Mouse (Mus musculus) liver, adult 10 weeks (tissue): ENCODE measurements around the gene Gm26566. TPM values are rescaled to one million over a fixed set of nuclear protein-coding genes. Genes with fewer than 3 reads are reported as not detected.

ENCODE experiments used
- polyA plus RNA-seq: library from polyadenylated mRNA; stranded (reverse); fragments of 350-450 nt; fragmentation: Illumina TruSeq; extraction: RNeasy Lipid Tissue Mini Kit (QIAGEN cat#74804); gene quantifications from one replicate; pipeline ENCODE4 v1.2.3, GENCODE M21; 2014; ENCODE audit warnings: low read depth, low replicate concordance

Gene Gm26566
- not detected for polyA plus RNA-seq

DNA sequence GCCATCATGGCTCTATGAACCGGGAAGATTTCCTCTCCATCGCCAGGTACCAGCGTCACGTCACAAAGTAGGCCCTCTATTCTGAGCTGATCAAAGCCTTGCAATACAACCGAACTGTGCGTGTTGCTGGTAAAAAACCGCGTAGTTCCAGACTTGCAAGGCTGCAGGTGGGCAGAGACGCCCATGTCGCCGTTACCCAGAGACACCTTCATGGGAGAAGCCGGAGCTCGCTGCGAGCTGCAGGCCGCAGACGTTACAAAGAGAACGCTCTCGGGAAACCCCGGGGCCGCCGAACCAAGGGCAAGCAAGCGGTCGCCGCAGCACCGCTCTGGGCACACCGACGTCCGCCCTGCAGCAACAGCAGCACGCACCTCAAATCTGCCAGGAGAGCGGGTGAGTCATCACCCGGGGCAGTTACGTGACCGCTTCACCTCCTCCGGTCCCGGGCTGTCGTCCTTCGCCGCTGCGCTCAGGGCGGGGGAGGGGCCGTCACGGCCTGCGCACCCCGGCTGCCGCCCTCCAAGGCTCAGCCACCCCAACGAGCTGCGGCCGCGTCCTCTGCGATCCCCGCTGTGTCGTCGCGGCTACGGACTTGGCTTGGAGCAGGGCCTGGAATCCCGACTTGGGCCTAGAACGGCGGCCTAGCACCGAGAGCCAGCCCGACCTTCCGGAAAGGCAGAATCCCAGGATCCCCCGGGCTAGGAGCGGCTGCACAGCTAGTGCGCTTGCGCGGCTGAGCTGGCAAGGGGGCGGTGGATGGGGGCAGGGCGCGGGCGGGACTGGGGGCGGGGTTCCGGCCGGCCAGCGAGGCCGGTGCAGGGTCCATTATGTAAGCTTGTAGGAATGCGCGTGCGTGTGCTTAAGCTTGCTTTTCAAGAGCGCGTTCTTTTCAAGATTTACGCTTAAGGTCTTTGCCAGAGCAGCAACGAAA is at the start of gene Gm26566, which contains the start of gene Klhl9:
Gene Gm26566 (plus strand): TSS at position 15 of the 931 bp plus-strand sequence.
Gene Klhl9 (minus strand): TSS at position 675 of the 931 bp plus-strand sequence.

GRCm38 (mm10) chr4:88676824-88677223 is 44.8 kb upstream of the Gm26566 start, which contains the start of gene Ifna16:
Ifna16 (minus strand) TSS chr4:88676924.

DNA sequence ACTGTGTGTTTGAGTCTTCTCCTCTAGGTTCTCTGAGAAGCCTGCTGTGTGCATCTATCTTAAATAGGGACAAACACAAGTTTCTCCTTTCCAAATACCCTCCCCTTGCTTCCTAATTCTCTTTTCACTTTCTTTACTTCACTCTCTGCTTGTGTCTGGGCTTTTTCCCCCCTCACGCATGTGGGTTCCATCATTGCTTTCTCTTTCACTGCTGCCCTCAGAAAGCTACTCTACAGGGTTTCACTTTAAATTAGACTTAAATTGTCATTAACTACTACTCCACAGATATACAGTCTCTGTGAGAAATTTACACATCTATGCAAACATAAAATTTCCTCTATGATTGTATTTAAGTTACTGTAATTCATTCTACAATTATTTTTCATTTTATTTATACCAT is 37.8 kb upstream of the Gm26566 start, which contains the start of gene Ifna2:
Gene Ifna2 (minus strand): TSS at position 101 of the 400 bp plus-strand sequence.

GRCm38 (mm10) chr4:88691259-88691658 is 30.3 kb upstream of the Gm26566 start, which contains the start of gene Ifnab:
Ifnab (minus strand) TSS chr4:88691359.

GRCm38 (mm10) chr4:88754818-88755340 is 33.3 kb downstream of the Gm26566 start, which contains the start of gene Gm13271:
Gm13271 (plus strand) TSS chr4:88754868.

GRCm38 (mm10) chr4:88759610-88760268 is 38.1 kb downstream of the Gm26566 start, which contains the start of gene Gm13283:
Gm13283 (plus strand) TSS chr4:88760119.

Other genes with a start within 250 kb of the Gm26566 start
- not detected for gene Ifnb1, start 199.0 kb upstream of the Gm26566 start, polyA plus RNA-seq
- not detected for gene Ifna15, start 163.6 kb upstream of the Gm26566 start, polyA plus RNA-seq
- gene Ifna14, start 150.0 kb upstream of the Gm26566 start, polyA plus RNA-seq = not detected
- gene Ifna9, start 129.4 kb upstream of the Gm26566 start, polyA plus RNA-seq = not detected
- gene Ifna12, start 118.4 kb upstream of the Gm26566 start, polyA plus RNA-seq = not detected
- not detected for gene C87499, start 87.4 kb upstream of the Gm26566 start, polyA plus RNA-seq
- gene Ifna13, start 77.3 kb upstream of the Gm26566 start, polyA plus RNA-seq = not detected
- gene Ifna16, start 44.9 kb upstream of the Gm26566 start, polyA plus RNA-seq = not detected
- not detected for gene Ifna2, start 37.9 kb upstream of the Gm26566 start, polyA plus RNA-seq
- gene Ifnab, start 30.4 kb upstream of the Gm26566 start, polyA plus RNA-seq = not detected
- gene Klhl9, start 660 bp downstream of the Gm26566 start, polyA plus RNA-seq = 58.1 TPM
- not detected for gene Gm13271, start 33.1 kb downstream of the Gm26566 start, polyA plus RNA-seq
- not detected for gene Gm13283, start 38.3 kb downstream of the Gm26566 start, polyA plus RNA-seq
- gene Gm13290, start 52.0 kb downstream of the Gm26566 start, polyA plus RNA-seq = not detected
- gene Gm13289, start 55.1 kb downstream of the Gm26566 start, polyA plus RNA-seq = not detected
- not detected for gene Gm13272, start 58.0 kb downstream of the Gm26566 start, polyA plus RNA-seq
- not detected for gene Ifnz, start 60.3 kb downstream of the Gm26566 start, polyA plus RNA-seq
- gene Gm13276, start 63.9 kb downstream of the Gm26566 start, polyA plus RNA-seq = not detected
- not detected for gene Gm13277, start 66.8 kb downstream of the Gm26566 start, polyA plus RNA-seq
- not detected for gene Gm13278, start 69.7 kb downstream of the Gm26566 start, polyA plus RNA-seq
- not detected for gene Gm13275, start 72.7 kb downstream of the Gm26566 start, polyA plus RNA-seq
- gene Gm13279, start 75.6 kb downstream of the Gm26566 start, polyA plus RNA-seq = not detected
- not detected for gene Gm13285, start 77.9 kb downstream of the Gm26566 start, polyA plus RNA-seq
- not detected for gene Gm13287, start 81.4 kb downstream of the Gm26566 start, polyA plus RNA-seq
- gene Gm13288, start 83.7 kb downstream of the Gm26566 start, polyA plus RNA-seq = not detected
- not detected for gene Ifna7, start 94.4 kb downstream of the Gm26566 start, polyA plus RNA-seq
- not detected for gene Ifna11, start 98.2 kb downstream of the Gm26566 start, polyA plus RNA-seq
- not detected for gene Ifna6, start 105.6 kb downstream of the Gm26566 start, polyA plus RNA-seq
- not detected for gene Ifna5, start 113.7 kb downstream of the Gm26566 start, polyA plus RNA-seq
- gene Ifna4, start 120.1 kb downstream of the Gm26566 start, polyA plus RNA-seq = not detected
- gene Ifna1, start 128.3 kb downstream of the Gm26566 start, polyA plus RNA-seq = not detected
- not detected for gene Ifne, start 158.4 kb downstream of the Gm26566 start, polyA plus RNA-seq